Mouse (Mus musculus): Measurements from ENCODE around the gene Jmjd4. TPM values are rescaled to one million over a fixed set of nuclear protein-coding genes. Genes with fewer than 3 reads are reported as not detected.

Jmjd4 gene
- polyA plus RNA-seq, 1 experiment from 2014 or later, result 14.9 TPM

DNA sequence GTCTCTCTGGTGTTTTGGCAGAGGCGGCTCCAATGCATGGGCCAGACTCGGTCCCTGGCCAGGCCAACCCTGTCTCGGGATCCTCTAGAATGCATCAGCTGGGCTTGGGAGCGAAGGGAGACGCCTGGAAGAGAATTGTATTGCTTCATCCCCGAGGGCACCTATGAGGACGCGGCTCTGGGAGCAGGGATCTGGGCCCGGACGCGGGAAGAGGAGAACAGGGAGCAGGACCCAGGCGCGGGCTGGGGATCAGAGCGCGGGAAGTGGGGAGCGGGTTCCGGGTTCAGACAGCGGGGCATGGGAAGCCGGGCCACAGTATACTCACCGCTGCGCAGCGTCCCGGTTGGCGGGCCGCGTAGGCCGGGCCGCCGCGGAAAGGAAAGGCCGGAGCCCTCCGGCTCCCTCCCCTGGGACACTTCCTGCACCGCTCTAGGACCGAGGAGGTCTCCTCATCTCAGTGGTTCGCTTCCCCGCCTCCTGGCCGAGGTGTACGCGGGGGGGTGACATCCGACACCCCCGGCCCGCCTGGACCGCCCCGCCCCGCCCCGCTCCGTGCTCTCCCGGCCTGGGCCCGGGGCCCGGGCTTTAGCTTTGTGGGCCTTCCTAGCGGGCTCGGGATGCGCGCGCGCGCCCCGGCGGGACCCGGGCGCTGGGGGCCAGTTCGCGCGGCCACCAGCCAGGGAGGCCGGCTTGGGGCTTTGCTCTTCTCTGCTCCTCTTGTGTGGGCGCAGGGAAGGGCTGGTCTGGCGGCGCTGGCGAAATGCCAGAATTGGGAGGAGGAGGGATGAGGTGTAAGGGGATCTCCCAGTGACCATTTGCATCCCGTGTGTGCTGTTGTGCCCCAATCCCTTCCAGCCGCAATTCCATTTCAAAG lies 56.2 kb downstream of the Jmjd4 start:
- ATAC-seq (ENCODE audit: insufficient number of reproducible peaks, insufficient read depth, low FRiP score, low TSS enrichment, low read depth), result peak; percentile 93
- Histone ChIP-seq H3K4me2 (peak overlapping the region; percentile 95), H3K4me1 (peaks cover 24% of the 10 kb centered on the region), H3K4me3 (peak overlapping the region; percentile 87), H3K27me3 (no peaks in the 10 kb centered on the region), H3K9me3 (no peaks in the 10 kb centered on the region), H3K9ac (peak overlapping the region; percentile 97), H3K36me3 (peaks cover 59% of the 10 kb centered on the region), H3K27ac (peak overlapping the region; percentile 97)
- WGBS, result under 1% methylated on average over 71 of the region's 71 CpGs

DNA sequence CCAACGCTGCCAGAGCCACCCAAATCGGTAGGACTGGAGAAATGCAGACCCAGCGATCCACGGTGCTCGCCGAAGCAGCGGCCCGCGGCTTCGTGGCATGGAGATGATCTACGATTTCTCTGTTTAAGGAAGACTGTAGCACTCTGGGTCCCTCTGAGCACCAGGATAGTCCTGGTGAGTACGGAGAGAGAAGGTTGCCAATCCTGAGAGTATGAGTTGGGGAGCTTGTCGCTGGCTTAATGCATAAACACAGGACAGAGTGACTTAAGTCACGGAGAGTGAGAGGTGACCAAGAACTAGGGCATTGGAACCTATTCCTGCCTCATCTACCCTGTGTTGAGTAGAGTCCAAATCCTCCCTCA lies 56.8 kb downstream of the Jmjd4 start:
- ATAC-seq (ENCODE audit: insufficient number of reproducible peaks, insufficient read depth, low FRiP score, low TSS enrichment, low read depth), result 0 out of 2 replicates have a peak, but pooled peaks have one; percentile 10
- peaks cover 24% of the 10 kb centered on the region for H3K4me1 ChIP-seq
- H3K36me3 ChIP-seq, result peaks cover 59% of the 10 kb centered on the region
- peak overlapping the region; percentile 97 for H3K27ac ChIP-seq
- WGBS, result under 1% methylated on average over 14 of the region's 14 CpGs
- H3K9me3 ChIP-seq, result no peaks in the 10 kb centered on the region
- H3K9ac ChIP-seq, result peak overlapping the region; percentile 97
- peak overlapping the region; percentile 95 for H3K4me2 ChIP-seq
- no peaks in the 10 kb centered on the region for H3K27me3 ChIP-seq
- H3K4me3 ChIP-seq, result peak overlapping the region; percentile 87

Other genes with a start within 250 kb of the Jmjd4 start
- 90.7 and 97.1 TPM in 2 replicates for gene Mrpl55, start 247.6 kb upstream of the Jmjd4 start, polyA plus RNA-seq (2015; fragmentation: Nextera tagmentation; extraction: Ambion mirVana)
- gene 2310033P09Rik, start 241.7 kb upstream of the Jmjd4 start, polyA plus RNA-seq (2015; fragmentation: Nextera tagmentation; extraction: Ambion mirVana), result 36.8 and 45.5 TPM in 2 replicates
- gene Arf1, start 221.8 kb upstream of the Jmjd4 start, polyA plus RNA-seq (2015; fragmentation: Nextera tagmentation; extraction: Ambion mirVana), result 693 and 702 TPM in 2 replicates
- 3.7 and 4.0 TPM in 2 replicates for gene Wnt3a, start 159.3 kb upstream of the Jmjd4 start, polyA plus RNA-seq (2015; fragmentation: Nextera tagmentation; extraction: Ambion mirVana)
- 6.9 and 7.3 TPM in 2 replicates for gene Wnt9a, start 143.1 kb upstream of the Jmjd4 start, polyA plus RNA-seq (2015; fragmentation: Nextera tagmentation; extraction: Ambion mirVana)
- not detected in 2 replicates for gene Prss38, start 74.4 kb upstream of the Jmjd4 start, polyA plus RNA-seq (2015; fragmentation: Nextera tagmentation; extraction: Ambion mirVana)
- 137 and 140 TPM in 2 replicates for gene Snap47, start 1.1 kb downstream of the Jmjd4 start, polyA plus RNA-seq (2015; fragmentation: Nextera tagmentation; extraction: Ambion mirVana)
- gene Zfp867, start 22.4 kb downstream of the Jmjd4 start, polyA plus RNA-seq (2015; fragmentation: Nextera tagmentation; extraction: Ambion mirVana), result 10.5 and 11.3 TPM in 2 replicates
- gene Zkscan17, start 76.7 kb downstream of the Jmjd4 start, polyA plus RNA-seq (2015; fragmentation: Nextera tagmentation; extraction: Ambion mirVana), result 23.9 and 24.9 TPM in 2 replicates
- 0.22 and 0.39 TPM in 2 replicates for gene Nlrp3, start 91.5 kb downstream of the Jmjd4 start, polyA plus RNA-seq (2015; fragmentation: Nextera tagmentation; extraction: Ambion mirVana)
- 0.43 TPM in 1 of 2 replicates, not detected in the other for gene Olfr222, start 126.2 kb downstream of the Jmjd4 start, polyA plus RNA-seq (2015; fragmentation: Nextera tagmentation; extraction: Ambion mirVana)
- not detected in 2 replicates for gene Olfr223, start 143.2 kb downstream of the Jmjd4 start, polyA plus RNA-seq (2015; fragmentation: Nextera tagmentation; extraction: Ambion mirVana)
- 39.7 and 40.0 TPM in 2 replicates for gene Mprip, start 211.3 kb downstream of the Jmjd4 start, polyA plus RNA-seq (2015; fragmentation: Nextera tagmentation; extraction: Ambion mirVana)